ENCODE assay signal across 27 mouse cellular contexts in genomic region chr14:121264453-121264852, GRCm38 (mm10).
A peak's percentile ranks its signal among the peaks of the same experiment; 100 is the strongest.
DNase-seq lines count a peak whose midpoint lies in the region; ATAC-seq and TF ChIP-seq lines count a peak whose summit lies in the region.
"Had no signal": no experiment of that assay in that cellular context is flagged by ENCODE, and none has a peak within 500 bp of the region (broad histone marks: within the 10 kb centered on the region; RNA-seq: fewer than 3 reads in every experiment).

No protein-coding gene starts in this region.

- no peak for TF ChIP-seq EP300 in CH12.LX (IDR thresholded peaks at IDR 0.05; ENCODE audit: low read length)

- H3K36me3 ChIP-seq in forebrain, embryonic 10.5 days (replicated peaks): peaks cover 65% of the 10 kb centered on the region
- peaks cover 30% of the 10 kb centered on the region for H3K36me3 ChIP-seq in forebrain, embryonic 14.5 days (ENCODE audit: control insufficient read depth, insufficient read depth, low read length)
- peaks cover 62% of the 10 kb centered on the region for H3K36me3 ChIP-seq in heart, embryonic 13.5 days
- H3K36me3 ChIP-seq in CH12.LX (replicated peaks in 1 of 2; ENCODE audit: control insufficient read depth in 1 of 2, insufficient read depth in 1 of 2, low read length in 1 of 2): peaks cover 0 to 58% of the 10 kb centered on the region in 2 experiments
- H3K36me3 ChIP-seq in intestine, postnatal 0 days (ENCODE audit: control insufficient read depth, insufficient read depth): peaks cover 24% of the 10 kb centered on the region; the same call in 1 of the 2 replicates
- H3K36me3 ChIP-seq: G1E had no signal

- in situ Hi-C loops in CH12.LX (cut with MboI; ENCODE audit: low pct_ligation_motif_present, low pct_unique_long_range_greater_than_20kb, low sequenced_read_pairs): no loop called here

- dilution Hi-C loops in CH12.LX (cut with MboI; ENCODE audit: extremely low pct_ligation_motif_present, extremely low pct_unique_long_range_greater_than_20kb, low sequenced_read_pairs): no loop called here

- H3K4me3 ChIP-seq in forebrain, embryonic 10.5 days: no peak overlapping the region
- no peak overlapping the region for H3K4me3 ChIP-seq in forebrain, embryonic 14.5 days (ENCODE audit: low read depth, low read length)
- H3K4me3 ChIP-seq in heart, embryonic 13.5 days: no peak overlapping the region
- no peak overlapping the region for H3K4me3 ChIP-seq in CH12.LX (replicated peaks in 1 of 3; ENCODE audit: low read depth in 2 of 3, low read length in 2 of 3, poor library complexity in 1 of 3)
- H3K4me3 ChIP-seq in intestine, postnatal 0 days (ENCODE audit: low read depth, low read length): no peak overlapping the region
- H3K4me3 ChIP-seq: embryonic facial prominence, embryonic 10.5 days; embryonic facial prominence, embryonic 15.5 days; forebrain, embryonic 13.5 days; hindbrain, embryonic 12.5 days; megakaryocyte, embryonic 14.5 days; midbrain, embryonic 12.5 days had no signal

- no peak for TF ChIP-seq RAD21 in CH12.LX (IDR thresholded peaks at IDR 0.05; ENCODE audit: low read depth, low read length)

- no peak for DNase-seq in forebrain, embryonic 10.5 days (ENCODE audit: extremely low spot score, low spot score)
- no peak for DNase-seq in forebrain, embryonic 14.5 days (ENCODE audit: low spot score)
- no peak for DNase-seq in heart, postnatal 25 days (ENCODE audit: low spot score)
- DNase-seq in CH12.LX (ENCODE audit: extremely low read depth): peak; percentile 45
- DNase-seq in kidney, postnatal 36 days: no peak
- no peak for DNase-seq in embryo, embryonic 10 days (ENCODE audit: low spot score)
- DNase-seq: adrenal gland, postnatal 36 days; cerebellum, adult 2 months; cerebellum, postnatal 14 days; gastrocnemius, postnatal 36 days; kidney, adult 11 months; kidney, postnatal 4 days; lung, embryonic 14.5 days; lung, postnatal 4 days; thymus, postnatal 14 days had no signal

- no peak for TF ChIP-seq CTCF in CH12.LX (conservative IDR thresholded peaks at IDR 0.05 in 1 of 2, IDR thresholded peaks at IDR 0.05 in 1 of 2; ENCODE audit: low read depth in 2 of 2, low read length in 2 of 2)
- TF ChIP-seq CTCF in intestine, postnatal 0 days (IDR thresholded peaks at IDR 0.05; ENCODE audit: low read depth): no peak

- no peak overlapping the region for H3K4me2 ChIP-seq in forebrain, embryonic 14.5 days (ENCODE audit: low read length)
- H3K4me2 ChIP-seq in heart, embryonic 13.5 days: no peak overlapping the region
- no peak overlapping the region for H3K4me2 ChIP-seq in CH12.LX (ENCODE audit: insufficient read depth, low read depth, poor library complexity, severe bottlenecking)
- H3K4me2 ChIP-seq in intestine, postnatal 0 days (replicated peaks; ENCODE audit: low read depth): no peak overlapping the region
- H3K4me2 ChIP-seq: embryonic facial prominence, embryonic 15.5 days; forebrain, embryonic 13.5 days; hindbrain, embryonic 12.5 days; lung, embryonic 14.5 days; midbrain, embryonic 12.5 days had no signal

- no peak for ATAC-seq in forebrain, embryonic 14.5 days
- no peak for ATAC-seq in heart, embryonic 13.5 days (ENCODE audit: extremely low read depth, insufficient number of reproducible peaks, low FRiP score, low TSS enrichment)
- peak; percentile 61 for ATAC-seq in intestine, postnatal 0 days
- ATAC-seq: forebrain, embryonic 13.5 days; hindbrain, postnatal 0 days; Patski had no signal

- no peaks in the 10 kb centered on the region for H3K9me3 ChIP-seq in forebrain, embryonic 10.5 days
- H3K9me3 ChIP-seq in forebrain, embryonic 14.5 days (replicated peaks; ENCODE audit: control insufficient read depth, low read length): no peaks in the 10 kb centered on the region
- H3K9me3 ChIP-seq in heart, embryonic 13.5 days: no peaks in the 10 kb centered on the region
- H3K9me3 ChIP-seq in CH12.LX (replicated peaks; ENCODE audit: low read length): no peaks in the 10 kb centered on the region
- no peaks in the 10 kb centered on the region for H3K9me3 ChIP-seq in intestine, postnatal 0 days (ENCODE audit: control insufficient read depth)
- H3K9me3 ChIP-seq: embryonic facial prominence, embryonic 10.5 days; embryonic facial prominence, embryonic 15.5 days; forebrain, embryonic 13.5 days; G1E; hindbrain, embryonic 12.5 days; megakaryocyte, embryonic 14.5 days; midbrain, embryonic 12.5 days had no signal

- H3K27me3 ChIP-seq in forebrain, embryonic 10.5 days (ENCODE audit: poor library complexity, severe bottlenecking): no peaks in the 10 kb centered on the region
- H3K27me3 ChIP-seq in forebrain, embryonic 14.5 days (replicated peaks; ENCODE audit: control insufficient read depth, insufficient read depth, low read length): no peaks in the 10 kb centered on the region
- H3K27me3 ChIP-seq in heart, embryonic 13.5 days (replicated peaks): no peaks in the 10 kb centered on the region
- no peaks in the 10 kb centered on the region for H3K27me3 ChIP-seq in CH12.LX (replicated peaks)
- no peaks in the 10 kb centered on the region for H3K27me3 ChIP-seq in intestine, postnatal 0 days (replicated peaks; ENCODE audit: control insufficient read depth, insufficient read depth, low read length)
- H3K27me3 ChIP-seq: embryonic facial prominence, embryonic 15.5 days; forebrain, embryonic 13.5 days; hindbrain, embryonic 12.5 days; midbrain, embryonic 12.5 days; Patski had no signal

- intact Hi-C loops in heart, postnatal 25 days (cut with DNase I): loop anchor here (5.0 kb wide), 1 partner anchor 188 kb away; no protein-coding TSS in a partner anchor

- H3K4me1 ChIP-seq in forebrain, embryonic 10.5 days: peaks cover 10% of the 10 kb centered on the region
- H3K4me1 ChIP-seq in forebrain, embryonic 14.5 days (ENCODE audit: control insufficient read depth, insufficient read depth, low read length): no peaks in the 10 kb centered on the region
- H3K4me1 ChIP-seq in heart, embryonic 13.5 days: peaks cover 48% of the 10 kb centered on the region
- peaks cover 0 to 59% of the 10 kb centered on the region in 2 experiments; a peak in 2 of 4 replicates for H3K4me1 ChIP-seq in CH12.LX (ENCODE audit: control insufficient read depth in 1 of 2, insufficient read depth in 2 of 2)
- no peaks in the 10 kb centered on the region for H3K4me1 ChIP-seq in intestine, postnatal 0 days (replicated peaks; ENCODE audit: control insufficient read depth, insufficient read depth, low read length)
- H3K4me1 ChIP-seq: forebrain, embryonic 13.5 days had no signal

- no peak for TF ChIP-seq POLR2A in CH12.LX (IDR thresholded peaks at IDR 0.05; ENCODE audit: low read depth, low read length)

- H3K79me2 ChIP-seq in CH12.LX (replicated peaks; ENCODE audit: control insufficient read depth, extremely low read depth, insufficient read depth, poor library complexity, severe bottlenecking): no peaks in the 10 kb centered on the region

- no peak overlapping the region for H3K9ac ChIP-seq in forebrain, embryonic 14.5 days (ENCODE audit: low read length)
- no peak overlapping the region for H3K9ac ChIP-seq in heart, embryonic 13.5 days
- no peak overlapping the region for H3K9ac ChIP-seq in CH12.LX (ENCODE audit: insufficient read depth, low read depth)
- no peak overlapping the region for H3K9ac ChIP-seq in intestine, postnatal 0 days (ENCODE audit: low read depth, low read length)
- H3K9ac ChIP-seq: embryonic facial prominence, embryonic 15.5 days; forebrain, embryonic 13.5 days; hindbrain, embryonic 12.5 days; liver, embryonic 14.5 days; lung, embryonic 14.5 days; midbrain, embryonic 12.5 days had no signal

- H3K27ac ChIP-seq in forebrain, embryonic 10.5 days: 0 out of 2 replicates have a peak overlapping the region, but pooled peaks have one; percentile 5
- H3K27ac ChIP-seq in forebrain, embryonic 14.5 days (ENCODE audit: low read depth, low read length): no peak overlapping the region
- peak overlapping the region; percentile 28; the same call in 1 of the 2 replicates for H3K27ac ChIP-seq in heart, embryonic 13.5 days (replicated peaks)
- H3K27ac ChIP-seq in CH12.LX (ENCODE audit: insufficient read depth, low read depth): no peak overlapping the region
- no peak overlapping the region for H3K27ac ChIP-seq in intestine, postnatal 0 days (ENCODE audit: low read depth, low read length)
- H3K27ac ChIP-seq: embryonic facial prominence, embryonic 10.5 days; embryonic facial prominence, embryonic 15.5 days; forebrain, embryonic 13.5 days; hindbrain, embryonic 12.5 days; liver, embryonic 14.5 days; midbrain, embryonic 12.5 days had no signal

- 96% methylated on average over 6 of the region's 6 CpGs for WGBS in forebrain, embryonic 10.5 days
- WGBS in forebrain, embryonic 14.5 days: 89% methylated on average over 6 of the region's 6 CpGs
- WGBS in heart, embryonic 13.5 days: 46% methylated on average over 6 of the region's 6 CpGs
- 33% methylated on average over 6 of the region's 6 CpGs for WGBS in intestine, postnatal 0 days

TF ChIP-seq in CH12.LX, 34 proteins besides CTCF, POLR2A, EP300 and RAD21:
- TF ChIP-seq MAFK (IDR thresholded peaks at IDR 0.05; ENCODE audit: insufficient replicate concordance, low read length) (no peak), MAX (IDR thresholded peaks at IDR 0.05; ENCODE audit: low read length) (no peak)

Comparison
In these comparisons a context has a peak if more than half of its experiments do, and no peak if none do; other contexts are left out.
1. H3K27ac ChIP-seq: peak in forebrain, embryonic 10.5 days (single experiment) and heart, embryonic 13.5 days (single experiment); none in forebrain, embryonic 14.5 days (single experiment), CH12.LX (single experiment) and intestine, postnatal 0 days (single experiment).